Mouse (Mus musculus) ES-CJ7 (cell line): Measurements from ENCODE around the gene 1700028K03Rik.
A peak's percentile ranks its signal among the peaks of the same experiment; 100 is the strongest.

ENCODE experiments used
- DNase-seq: peaks from one replicate; pipeline ENCODE4 v3.0.0; 2011; ENCODE audit warnings: low read depth, low spot score

The 1700028K03Rik gene

DNA sequence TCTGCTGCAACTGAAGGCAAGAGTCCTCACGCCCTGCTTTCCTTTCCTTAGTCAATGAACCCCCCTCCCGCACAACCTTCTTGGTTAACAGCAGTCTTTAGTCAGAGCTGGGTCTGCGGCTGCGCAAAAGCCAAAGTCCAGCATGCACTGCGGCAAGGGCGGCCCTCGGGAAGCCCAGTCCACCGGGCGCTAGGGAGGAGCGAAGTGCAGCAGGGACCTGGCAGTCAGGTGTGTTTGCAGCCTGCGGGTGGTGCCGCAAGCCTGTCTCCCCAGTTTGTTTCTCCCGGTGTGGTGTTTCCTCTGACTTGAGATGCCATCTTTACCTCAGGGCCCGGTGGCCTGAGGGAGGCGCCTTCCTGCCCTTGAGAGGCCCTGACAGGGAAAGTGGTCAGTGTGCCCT, at the start of gene 1700028K03Rik:
TSS of gene 1700028K03Rik (plus strand) at position 129 of the 400 bp plus-strand sequence.
- DNase-seq, result peak; percentile 34

GRCm38 (mm10) chr5:107488996-107489395, 45.5 kb upstream of the 1700028K03Rik start:
- DNase-seq, result no peak

GRCm38 (mm10) chr5:107491036-107491435, 43.5 kb upstream of the 1700028K03Rik start:
- DNase-seq, result no peak

DNA sequence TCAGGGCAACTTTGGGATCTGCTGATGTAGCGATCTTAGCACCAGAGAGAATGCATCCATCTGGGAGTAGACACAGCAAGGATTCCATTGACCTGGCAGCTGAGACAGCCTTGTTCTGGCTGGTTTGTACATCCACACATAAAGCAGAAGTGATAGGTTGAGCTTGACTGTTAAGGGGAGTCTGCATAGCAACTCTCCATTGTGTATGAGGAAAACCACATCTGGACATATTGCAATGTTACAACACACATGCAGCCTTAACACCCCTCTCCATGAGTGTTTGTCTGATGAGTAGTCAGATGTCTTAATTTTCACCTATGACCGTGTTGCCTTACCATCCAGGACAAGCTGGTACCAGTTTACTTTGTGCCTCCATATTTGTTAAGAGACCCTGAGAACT, 42.0 kb upstream of the 1700028K03Rik start:
- no peak for DNase-seq

DNA sequence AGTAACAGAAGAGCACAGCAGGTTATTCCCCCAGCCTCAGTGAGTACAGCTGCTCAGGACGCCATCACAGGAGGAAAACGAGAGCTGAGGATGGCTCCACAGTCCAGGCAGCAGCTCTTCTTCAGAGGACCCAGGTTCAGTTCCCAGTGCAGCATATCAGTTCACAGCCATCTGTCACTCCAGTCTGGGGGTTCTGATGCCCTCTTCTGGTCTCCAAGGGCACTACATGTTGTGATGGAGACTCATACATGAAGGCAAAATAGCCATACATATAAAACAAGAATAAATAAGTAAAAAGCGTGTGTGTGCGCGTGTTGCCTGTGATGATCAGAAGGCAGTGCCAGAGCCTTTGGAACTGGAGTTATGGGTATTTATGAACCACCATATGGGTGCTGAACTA, 39.8 kb upstream of the 1700028K03Rik start:
- DNase-seq, result peak; percentile 28

DNA sequence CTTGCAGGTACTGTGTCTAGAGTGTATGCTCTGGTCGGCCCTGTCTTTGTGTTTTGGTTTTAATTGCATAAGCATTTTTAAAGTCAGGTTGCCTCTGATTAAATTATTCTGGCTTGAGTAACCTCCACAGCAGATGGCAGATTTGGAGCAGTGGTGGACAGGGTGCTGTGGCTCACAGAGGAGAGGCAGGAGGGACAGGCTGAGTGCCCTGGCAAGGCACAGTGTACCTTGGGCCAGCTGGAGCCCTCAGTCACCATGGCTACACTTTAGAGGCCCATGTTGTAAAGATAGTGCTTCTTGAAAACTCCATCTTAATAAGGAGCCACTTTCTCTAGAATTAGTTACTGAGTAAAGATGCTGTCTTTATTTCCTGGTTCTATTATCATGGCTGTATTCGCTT, 38.5 kb upstream of the 1700028K03Rik start:
- no peak for DNase-seq

- DNase-seq, result no peak
These were observed 36.7 kb upstream of the 1700028K03Rik start for GRCm38 (mm10) chr5:107497519-107498501.

GRCm38 (mm10) chr5:107498806-107499310, 35.7 kb upstream of the 1700028K03Rik start:
- DNase-seq, result no peak

GRCm38 (mm10) chr5:107499891-107500535, 34.5 kb upstream of the 1700028K03Rik start:
- no peak for DNase-seq

DNA sequence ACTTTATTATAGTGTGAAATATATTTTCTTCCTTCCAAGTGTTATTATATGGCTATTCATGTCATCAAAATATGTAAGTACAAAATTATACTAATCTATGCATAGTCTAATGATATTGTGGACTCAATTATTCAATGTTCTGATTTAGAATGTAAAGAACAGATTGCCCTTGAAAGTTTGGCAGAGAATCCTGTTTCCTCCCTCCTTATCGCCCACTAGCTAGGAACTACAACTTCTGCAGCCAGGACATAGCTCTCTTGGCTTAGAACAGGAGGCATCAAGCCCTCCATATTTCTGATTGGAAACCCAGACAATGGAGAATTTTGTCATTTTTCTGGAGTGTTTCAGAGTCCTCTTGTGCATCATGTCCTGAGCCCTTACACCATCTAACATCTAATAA, 33.8 kb upstream of the 1700028K03Rik start:
- DNase-seq, result no peak

DNA sequence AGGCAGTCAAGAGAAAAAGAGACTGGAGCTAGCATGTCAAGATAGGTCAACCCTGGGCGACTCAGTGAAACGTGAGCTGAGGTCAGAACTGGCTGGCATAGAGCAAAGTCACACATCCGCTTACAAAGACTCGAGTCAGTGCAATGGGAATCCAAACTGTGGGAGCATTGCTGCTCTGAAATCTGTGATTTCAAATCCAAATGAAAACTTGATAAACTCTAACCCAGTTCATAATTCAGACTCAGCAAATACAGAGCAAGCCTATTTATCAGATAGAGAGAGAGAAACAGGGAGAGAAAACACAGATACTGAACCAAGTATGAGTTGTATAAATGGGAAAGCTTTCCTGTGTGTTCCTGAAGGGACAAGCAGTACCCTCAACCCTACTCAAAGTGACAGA, 27.2 kb upstream of the 1700028K03Rik start, which contains the start of gene Gm42669:
TSS of gene Gm42669 (plus strand) at position 301 of the 400 bp plus-strand sequence.
- no peak for DNase-seq

- no peak for DNase-seq
These were observed 24.0 kb upstream of the 1700028K03Rik start for GRCm38 (mm10) chr5:107510503-107510902.

DNA sequence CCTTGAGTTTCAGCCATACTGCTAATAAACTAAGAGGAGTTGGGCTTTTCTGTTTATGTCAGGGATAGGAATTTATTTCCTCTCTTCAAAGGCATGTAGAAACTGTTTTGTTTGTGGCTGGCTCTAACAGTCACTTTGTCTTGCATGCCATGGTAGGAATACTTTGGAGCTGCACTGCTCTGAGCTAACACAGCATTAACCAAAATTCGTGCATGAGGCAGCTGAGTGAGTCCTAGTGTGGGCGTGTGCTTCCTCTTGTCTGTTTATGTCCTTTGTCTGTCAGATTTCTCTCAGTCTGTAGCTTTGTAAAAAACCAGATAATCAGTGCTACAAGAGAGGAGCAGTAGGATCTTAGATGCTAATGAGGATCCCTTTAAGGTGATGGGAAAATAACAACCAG, 23.2 kb upstream of the 1700028K03Rik start:
- no peak for DNase-seq

- DNase-seq, result peak; percentile 67
These were observed 20.9 kb upstream of the 1700028K03Rik start for GRCm38 (mm10) chr5:107513583-107513982.

DNA sequence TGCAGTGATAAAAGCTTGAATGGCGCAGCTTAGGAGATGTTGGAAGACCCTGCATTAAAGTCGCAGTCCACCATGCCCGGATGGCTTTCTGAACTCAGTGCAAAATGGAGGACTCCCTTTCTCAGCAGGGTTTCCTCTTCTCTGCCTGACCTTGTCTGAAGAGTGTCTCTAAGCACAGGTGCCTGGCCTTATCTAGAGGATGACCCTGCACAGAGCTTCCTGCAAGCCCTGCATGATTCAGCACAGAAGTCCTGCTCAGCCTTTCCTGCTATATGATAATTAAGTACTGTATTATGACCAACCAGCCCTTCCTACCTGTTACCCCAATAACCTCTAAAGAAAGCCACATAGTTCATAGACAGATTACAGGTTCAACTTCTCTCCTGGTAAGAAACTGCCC, 19.1 kb upstream of the 1700028K03Rik start:
- no peak for DNase-seq

- no peak for DNase-seq
These were observed 18.4 kb upstream of the 1700028K03Rik start for GRCm38 (mm10) chr5:107516087-107516486.

GRCm38 (mm10) chr5:107518602-107519001, 15.9 kb upstream of the 1700028K03Rik start:
- DNase-seq, result no peak

GRCm38 (mm10) chr5:107521386-107521785, 13.1 kb upstream of the 1700028K03Rik start:
- no peak for DNase-seq

GRCm38 (mm10) chr5:107521897-107522296, 12.6 kb upstream of the 1700028K03Rik start:
- no peak for DNase-seq

- no peak for DNase-seq
These were observed 10.2 kb upstream of the 1700028K03Rik start for GRCm38 (mm10) chr5:107524281-107524680.

GRCm38 (mm10) chr5:107528856-107529255, 5.7 kb upstream of the 1700028K03Rik start:
- no peak for DNase-seq

DNA sequence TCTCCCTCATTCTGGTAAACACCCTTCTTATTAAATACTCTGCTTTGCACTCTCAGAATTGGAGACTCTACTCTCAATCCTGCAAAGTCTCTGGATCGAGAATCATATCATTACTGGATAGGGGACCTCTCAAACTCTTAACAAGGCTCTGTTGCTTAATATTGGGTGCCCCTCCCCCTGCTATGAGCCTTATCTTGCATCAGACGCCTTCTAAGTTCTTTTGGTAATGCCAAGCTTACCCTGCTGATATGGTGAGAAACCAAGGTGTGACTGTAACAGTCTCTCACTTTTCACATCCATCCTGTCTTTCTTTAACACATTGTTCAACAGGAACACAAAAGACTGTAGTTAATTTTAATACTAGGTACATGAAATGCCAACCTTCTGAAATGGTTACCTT, 919 bp upstream of the 1700028K03Rik start:
- DNase-seq, result no peak
